Mouse (Mus musculus): ENCODE data around the gene Vmn1r8.

DNA sequence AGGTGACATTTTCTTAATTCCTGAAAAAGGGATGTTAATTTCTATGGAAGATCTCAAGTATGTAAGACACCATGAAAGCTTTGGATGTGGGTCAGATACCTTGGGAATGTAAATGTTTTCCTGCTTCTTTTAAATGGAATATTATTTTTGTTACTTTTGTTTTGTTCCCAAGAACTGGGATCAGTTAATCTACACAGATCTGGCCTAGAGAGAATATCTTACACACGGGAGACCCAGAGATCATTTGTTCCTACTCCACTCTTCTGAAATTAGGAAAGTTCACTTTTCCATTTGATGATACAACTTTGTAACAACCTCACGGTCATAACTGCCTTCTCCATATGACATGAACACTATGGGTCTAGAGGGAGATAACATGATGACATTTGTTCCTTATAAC lies 34.4 kb downstream of the Vmn1r8 start, which contains the start of gene Vmn1r9:
- no peak for TF ChIP-seq CTCF (IDR thresholded peaks at IDR 0.05; ENCODE audit: borderline replicate concordance, insufficient read depth, low read length)
- TF ChIP-seq POLR2A (IDR thresholded peaks at IDR 0.05; ENCODE audit: low read depth, low read length): no peak

All from embryonic fibroblast, embryonic 13.5 days (primary cell).